Mouse (Mus musculus): ENCODE results near the gene Dcbld1. TPM values are rescaled to one million over a fixed set of nuclear protein-coding genes. Genes with fewer than 3 reads are reported as not detected.
"Not testable (repeated sequence)": the region's sequence is repeated elsewhere in the genome, so short reads cannot be mapped to it uniquely, and the experiment has no call there.

Dcbld1 gene
- polyA plus RNA-seq, 1 experiment from 2014 or later = 22.7 TPM

DNA sequence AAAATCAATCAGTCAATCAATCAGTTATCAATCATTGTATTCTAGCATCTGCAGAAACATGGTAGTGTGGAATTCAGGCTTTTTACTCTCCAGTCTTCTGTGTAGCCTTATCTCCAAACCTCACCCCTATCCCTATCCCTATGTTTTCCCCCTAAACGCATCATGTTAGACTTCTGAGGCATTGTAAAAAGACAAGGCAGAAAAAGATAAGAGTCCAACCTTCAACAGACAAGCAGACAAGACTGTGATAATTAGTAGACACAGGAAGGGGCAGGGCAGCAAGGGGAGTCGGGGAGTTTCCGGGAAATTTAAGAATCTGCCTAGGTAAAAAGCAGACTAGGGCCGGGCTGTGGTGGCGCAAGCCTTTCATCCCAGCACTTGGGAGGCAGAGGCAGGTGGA, 38.0 kb downstream of the Dcbld1 start:
- H3K4me1 ChIP-seq = peaks cover 38% of the 10 kb centered on the region
- no peaks in the 10 kb centered on the region for H3K9me3 ChIP-seq (replicated peaks)
- no peak overlapping the region for H3K9ac ChIP-seq
- 95% methylated on average over 5 of the region's 5 CpGs for WGBS
- H3K27me3 ChIP-seq = no peaks in the 10 kb centered on the region
- no peak overlapping the region for H3K27ac ChIP-seq
- peaks cover 4% of the 10 kb centered on the region; the same call in 1 of the 2 replicates for H3K36me3 ChIP-seq (ENCODE audit: poor library complexity, severe bottlenecking)
- no peak overlapping the region for H3K4me2 ChIP-seq
- no peak for ATAC-seq
- no peak overlapping the region for H3K4me3 ChIP-seq

DNA sequence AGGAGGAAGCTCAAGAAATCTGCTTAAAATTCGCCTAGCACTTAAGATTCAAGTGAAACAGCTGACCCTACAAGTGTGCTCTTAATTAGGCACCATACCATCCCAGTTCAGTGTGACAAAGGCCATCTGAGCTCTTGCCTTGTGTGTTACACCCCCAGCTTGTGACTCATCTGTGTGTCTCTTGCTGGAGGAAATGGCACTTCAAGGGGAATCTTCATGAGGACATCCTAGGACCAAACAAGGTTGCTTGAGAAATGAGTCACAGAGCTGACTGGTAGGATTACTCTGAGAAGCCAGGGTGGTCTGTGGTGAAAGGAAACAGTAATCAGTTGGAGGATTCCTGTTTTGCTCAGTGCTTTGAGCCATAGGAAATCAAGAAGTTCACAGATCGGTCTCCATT, 39.6 kb downstream of the Dcbld1 start:
- no peak for ATAC-seq
- Histone ChIP-seq H3K9me3 (replicated peaks) (no peaks in the 10 kb centered on the region), H3K36me3 (ENCODE audit: poor library complexity, severe bottlenecking) (no peaks in the 10 kb centered on the region), H3K4me3 (no peak overlapping the region), H3K4me2 (no peak overlapping the region), H3K9ac (no peak overlapping the region), H3K4me1 (peaks cover 40% of the 10 kb centered on the region), H3K27ac (no peak overlapping the region), H3K27me3 (no peaks in the 10 kb centered on the region)
- WGBS = 64% methylated on average over 2 of the region's 2 CpGs

DNA sequence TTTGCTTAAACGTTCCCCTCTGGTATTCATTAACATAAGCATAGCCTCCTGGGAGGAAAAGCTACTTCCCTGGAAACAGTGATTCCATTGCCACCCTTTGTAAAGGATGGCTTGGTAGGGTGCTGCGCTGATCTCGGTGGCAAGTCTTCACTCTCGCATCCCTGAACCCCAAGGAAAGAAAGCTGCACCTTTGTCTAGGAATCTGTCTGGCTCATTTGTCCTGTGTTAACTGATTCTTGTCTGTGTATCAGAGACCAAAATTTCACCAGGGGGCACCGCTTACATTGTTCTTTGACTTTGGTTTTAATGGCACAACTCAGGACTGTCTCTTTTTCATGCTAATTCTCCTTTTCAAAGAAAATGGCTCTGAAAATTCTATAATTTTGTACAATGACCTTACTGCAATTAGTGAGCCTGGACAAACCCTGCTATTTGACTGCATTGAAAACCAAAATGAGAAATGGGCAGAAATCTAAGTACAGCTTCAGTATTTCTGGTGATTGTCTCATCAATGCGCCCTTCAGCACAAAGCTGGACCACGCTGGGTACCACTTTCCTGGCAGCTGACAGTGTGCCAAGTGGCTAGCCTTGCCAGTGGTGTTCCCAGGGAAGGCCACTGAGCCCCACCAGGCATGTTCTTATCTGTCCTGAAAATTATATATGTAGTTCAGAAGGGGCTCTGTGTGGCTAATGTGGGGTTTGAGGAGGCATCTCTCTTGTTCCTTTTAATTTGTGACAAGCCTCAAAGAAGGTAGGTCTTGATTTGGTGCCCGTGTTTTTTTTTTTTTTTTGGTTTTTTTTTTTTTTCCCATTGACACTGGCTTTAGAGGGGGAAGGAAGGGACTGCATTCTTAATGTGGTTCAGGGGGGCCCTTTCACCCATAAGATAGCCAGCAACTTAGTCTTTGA, 40.8 kb downstream of the Dcbld1 start:
- Histone ChIP-seq H3K27me3 (no peaks in the 10 kb centered on the region), H3K4me1 (peaks cover 40% of the 10 kb centered on the region), H3K27ac (peak overlapping the region; percentile 66), H3K36me3 (ENCODE audit: poor library complexity, severe bottlenecking) (no peaks in the 10 kb centered on the region), H3K9ac (peak overlapping the region; percentile 34; the same call in 1 of the 2 replicates), H3K4me3 (no peak overlapping the region), H3K4me2 (peak overlapping the region; percentile 32), H3K9me3 (replicated peaks) (no peaks in the 10 kb centered on the region)
- peak; percentile 82 for ATAC-seq
- 2% methylated on average over 8 of the region's 8 CpGs for WGBS

DNA sequence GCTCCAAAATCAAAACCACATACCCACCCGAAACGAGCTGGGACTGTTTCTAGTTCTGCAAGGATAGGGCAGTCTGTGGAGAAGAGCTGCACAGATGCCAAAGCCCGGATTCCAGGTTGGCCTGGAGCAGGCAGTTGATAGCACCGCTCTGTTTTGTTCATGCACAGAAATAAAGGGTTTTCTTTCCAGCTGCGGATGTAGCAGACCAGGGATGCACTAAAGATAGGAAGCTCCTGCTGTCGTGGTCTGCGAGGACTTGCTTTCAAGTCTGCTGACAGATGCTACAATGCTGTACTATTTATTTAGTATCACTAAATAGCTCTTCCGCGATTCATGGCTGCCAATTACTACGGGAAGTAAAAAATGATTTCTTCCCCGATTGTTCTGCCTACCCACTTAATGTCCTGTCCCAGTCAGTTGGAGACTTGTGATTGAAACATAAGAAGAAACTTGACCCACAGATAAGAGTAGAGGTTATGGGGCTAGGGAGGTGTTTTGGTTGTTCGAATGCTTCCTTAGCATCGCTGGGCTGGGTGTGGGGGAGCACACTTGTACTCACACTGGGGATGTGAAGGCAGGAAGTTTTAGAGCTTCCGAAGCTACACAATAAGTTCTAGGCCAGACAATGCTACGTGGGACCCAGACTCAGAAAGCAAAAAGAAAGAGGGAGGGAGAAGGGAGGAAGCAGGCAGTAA, 41.6 kb downstream of the Dcbld1 start:
- no peaks in the 10 kb centered on the region for H3K9me3 ChIP-seq (replicated peaks)
- H3K4me1 ChIP-seq = peaks cover 40% of the 10 kb centered on the region
- H3K4me3 ChIP-seq = no peak overlapping the region
- WGBS = 28% methylated on average over 15 of the region's 15 CpGs
- no peaks in the 10 kb centered on the region for H3K36me3 ChIP-seq (ENCODE audit: poor library complexity, severe bottlenecking)
- H3K27ac ChIP-seq = peak overlapping the region; percentile 66
- ATAC-seq = peak; percentile 22; the same call in 1 of the 2 replicates
- H3K4me2 ChIP-seq = peak overlapping the region; percentile 32
- H3K9ac ChIP-seq = peak overlapping the region; percentile 34; the same call in 1 of the 2 replicates
- no peaks in the 10 kb centered on the region for H3K27me3 ChIP-seq

DNA sequence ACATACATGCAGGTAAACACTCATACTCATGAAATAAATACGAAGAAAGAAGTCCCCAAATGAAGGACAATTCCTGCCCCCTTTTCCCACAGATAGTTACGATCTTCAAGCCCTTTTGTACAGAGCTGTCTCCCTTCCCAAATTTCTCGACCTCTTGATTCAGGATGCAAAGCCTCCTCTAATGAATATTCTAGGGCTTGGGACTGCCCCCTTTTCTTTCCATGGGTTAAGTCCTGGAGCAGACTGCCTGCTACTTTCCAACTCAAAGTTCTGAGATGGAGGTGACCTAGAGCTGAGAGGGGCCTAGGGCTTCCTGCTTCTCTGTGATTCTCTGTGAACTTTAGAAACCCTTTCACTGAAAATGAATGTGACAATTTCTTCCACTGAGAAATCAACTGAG, 43.2 kb downstream of the Dcbld1 start:
- H3K9ac ChIP-seq = no peak overlapping the region
- WGBS = 87% methylated on average over 3 of the region's 3 CpGs
- no peak overlapping the region for H3K4me3 ChIP-seq
- no peaks in the 10 kb centered on the region for H3K9me3 ChIP-seq (replicated peaks)
- no peaks in the 10 kb centered on the region for H3K36me3 ChIP-seq (ENCODE audit: poor library complexity, severe bottlenecking)
- no peaks in the 10 kb centered on the region for H3K27me3 ChIP-seq
- H3K27ac ChIP-seq = no peak overlapping the region
- no peak overlapping the region for H3K4me2 ChIP-seq
- H3K4me1 ChIP-seq = peaks cover 40% of the 10 kb centered on the region
- no peak for ATAC-seq

DNA sequence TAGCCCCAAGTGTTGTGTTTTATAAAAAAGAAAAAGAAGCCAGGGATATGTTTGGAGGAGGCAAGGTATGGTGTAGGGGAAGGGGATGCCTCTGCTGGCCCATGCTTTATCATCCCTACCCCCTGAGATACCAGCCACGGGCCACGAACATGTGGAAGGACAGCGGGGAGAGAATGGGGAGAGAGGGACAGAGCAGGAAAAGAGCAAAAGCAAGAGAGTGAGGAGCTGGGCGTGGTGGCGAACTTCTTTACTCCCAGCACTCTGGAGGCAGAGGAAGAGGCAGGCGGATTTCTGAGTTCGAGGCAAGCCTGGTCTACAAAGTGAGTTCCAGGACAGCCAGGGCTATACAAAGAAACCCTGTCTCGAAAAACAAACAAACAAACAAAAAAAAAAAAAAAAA, 44.1 kb downstream of the Dcbld1 start:
- 97% methylated on average over 8 of the region's 8 CpGs for WGBS
- H3K27me3 ChIP-seq; H3K4me2 ChIP-seq; H3K36me3 ChIP-seq (ENCODE audit: poor library complexity, severe bottlenecking); H3K27ac ChIP-seq; H3K9ac ChIP-seq; H3K4me3 ChIP-seq; H3K9me3 ChIP-seq (replicated peaks); ATAC-seq: not testable (repeated sequence)
- peaks cover 36% of the 10 kb centered on the region for H3K4me1 ChIP-seq

DNA sequence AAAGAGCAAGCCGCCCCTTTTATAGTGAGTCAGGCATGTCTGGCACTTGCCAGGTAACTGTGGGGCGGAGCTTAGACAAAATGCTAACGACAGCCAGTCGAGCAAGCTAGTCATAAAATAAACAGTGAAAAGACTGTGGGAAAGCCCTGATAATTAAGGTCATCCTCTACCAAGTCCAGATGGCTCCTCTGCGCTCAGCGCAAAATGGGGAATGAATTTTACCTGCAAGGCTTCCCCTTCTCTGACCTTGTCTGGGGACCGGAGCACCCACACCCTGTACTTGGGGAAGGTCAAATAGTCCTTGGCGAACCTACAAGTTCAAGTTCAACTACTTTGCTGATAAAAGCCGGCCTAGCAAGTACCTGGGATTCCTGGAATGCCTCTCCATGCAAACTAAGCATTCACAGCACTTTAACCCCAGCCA, 44.6 kb downstream of the Dcbld1 start:
- WGBS = 84% methylated on average over 9 of the region's 9 CpGs
- no peaks in the 10 kb centered on the region for H3K27me3 ChIP-seq
- no peak overlapping the region for H3K9ac ChIP-seq

DNA sequence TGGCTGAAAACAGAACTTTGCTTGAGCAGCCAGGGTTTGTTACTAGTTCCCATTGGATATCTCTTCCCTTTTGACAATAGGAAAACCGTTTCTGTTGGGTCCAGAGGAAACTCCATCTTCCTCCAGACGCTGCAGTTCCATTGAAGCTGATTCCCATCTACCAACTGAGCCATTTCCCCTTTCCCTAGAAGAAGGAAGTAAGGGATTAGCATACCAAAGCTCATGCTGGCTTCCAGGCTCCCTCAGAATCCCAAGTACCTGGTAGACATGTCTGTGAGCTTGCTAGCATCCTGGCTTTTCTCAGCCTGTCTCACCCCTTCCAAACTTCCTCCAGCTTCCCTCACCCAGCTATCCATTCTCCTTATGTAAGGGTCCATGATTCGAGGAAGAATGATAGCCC, 45.4 kb downstream of the Dcbld1 start:
- no peaks in the 10 kb centered on the region for H3K27me3 ChIP-seq
- H3K4me2 ChIP-seq = no peak overlapping the region
- ATAC-seq = no peak
- no peaks in the 10 kb centered on the region for H3K9me3 ChIP-seq (replicated peaks)
- H3K4me3 ChIP-seq = no peak overlapping the region
- H3K4me1 ChIP-seq = peaks cover 27% of the 10 kb centered on the region
- no peak overlapping the region for H3K9ac ChIP-seq
- no peak overlapping the region for H3K27ac ChIP-seq
- whole genome bisulfite sequencing = 72% methylated on average over 3 of the region's 3 CpGs
- H3K36me3 ChIP-seq (ENCODE audit: poor library complexity, severe bottlenecking) = no peaks in the 10 kb centered on the region

More for the DNA sequence above, 44.6 kb downstream of the Dcbld1 start:
- ATAC-seq = no peak
- peaks cover 31% of the 10 kb centered on the region for H3K4me1 ChIP-seq
- no peaks in the 10 kb centered on the region for H3K9me3 ChIP-seq (replicated peaks)
- no peaks in the 10 kb centered on the region for H3K36me3 ChIP-seq (ENCODE audit: poor library complexity, severe bottlenecking)
- no peak overlapping the region for H3K27ac ChIP-seq
- no peak overlapping the region for H3K4me2 ChIP-seq
- H3K4me3 ChIP-seq = no peak overlapping the region

DNA sequence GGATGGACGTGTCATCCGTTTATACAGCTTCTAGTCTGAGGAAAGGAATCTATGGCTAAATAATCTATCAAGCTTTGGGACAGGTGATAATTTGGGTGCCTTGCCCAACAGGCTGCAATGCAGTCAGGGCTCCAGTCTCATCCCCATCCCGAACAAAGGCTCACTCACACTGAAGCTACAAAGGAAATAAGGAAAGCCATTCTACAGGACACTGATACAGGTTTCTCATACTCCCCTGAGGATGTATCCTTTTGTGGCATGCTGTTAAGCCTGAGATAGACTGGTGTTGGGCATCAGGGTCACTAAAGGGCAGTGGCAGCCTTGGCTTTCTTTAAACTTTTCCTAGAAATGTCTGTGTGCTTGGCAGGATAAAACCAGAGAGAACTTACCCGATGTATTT, 46.5 kb downstream of the Dcbld1 start:
- Histone ChIP-seq H3K27me3 (no peaks in the 10 kb centered on the region), H3K9me3 (replicated peaks) (no peaks in the 10 kb centered on the region), H3K4me1 (peaks cover 17% of the 10 kb centered on the region), H3K9ac (no peak overlapping the region), H3K36me3 (ENCODE audit: poor library complexity, severe bottlenecking) (no peaks in the 10 kb centered on the region), H3K4me2 (no peak overlapping the region), H3K27ac (no peak overlapping the region), H3K4me3 (no peak overlapping the region)
- no peak for ATAC-seq
- WGBS = 84% methylated on average over 4 of the region's 4 CpGs

DNA sequence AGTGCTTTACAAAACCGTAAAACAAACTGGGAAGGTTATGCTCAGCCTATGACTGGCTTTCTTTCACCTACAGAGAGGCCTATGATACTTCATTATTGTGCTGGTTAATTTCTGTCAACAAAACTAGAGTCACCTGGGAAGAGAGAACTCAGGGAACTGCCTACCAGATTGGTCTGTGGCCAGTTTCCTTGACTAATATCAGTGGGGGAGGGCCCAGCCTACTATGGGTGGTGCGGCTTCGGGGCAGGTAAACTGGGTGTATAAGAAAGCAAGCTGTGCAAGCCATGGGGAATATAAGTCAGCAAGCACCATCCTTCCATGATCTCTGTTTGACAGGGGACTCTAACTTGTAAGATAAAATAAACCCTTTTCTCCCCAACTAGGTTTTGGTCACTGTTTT, 47.2 kb downstream of the Dcbld1 start:
- no peaks in the 10 kb centered on the region for H3K27me3 ChIP-seq
- no peak overlapping the region for H3K9ac ChIP-seq
- peaks cover 10% of the 10 kb centered on the region; the same call in 1 of the 2 replicates for H3K4me1 ChIP-seq
- H3K9me3 ChIP-seq (replicated peaks) = no peaks in the 10 kb centered on the region
- WGBS = 93% methylated on average over 3 of the region's 3 CpGs
- ATAC-seq = no peak
- no peak overlapping the region for H3K4me2 ChIP-seq
- no peaks in the 10 kb centered on the region for H3K36me3 ChIP-seq (ENCODE audit: poor library complexity, severe bottlenecking)
- no peak overlapping the region for H3K4me3 ChIP-seq
- H3K27ac ChIP-seq = no peak overlapping the region

DNA sequence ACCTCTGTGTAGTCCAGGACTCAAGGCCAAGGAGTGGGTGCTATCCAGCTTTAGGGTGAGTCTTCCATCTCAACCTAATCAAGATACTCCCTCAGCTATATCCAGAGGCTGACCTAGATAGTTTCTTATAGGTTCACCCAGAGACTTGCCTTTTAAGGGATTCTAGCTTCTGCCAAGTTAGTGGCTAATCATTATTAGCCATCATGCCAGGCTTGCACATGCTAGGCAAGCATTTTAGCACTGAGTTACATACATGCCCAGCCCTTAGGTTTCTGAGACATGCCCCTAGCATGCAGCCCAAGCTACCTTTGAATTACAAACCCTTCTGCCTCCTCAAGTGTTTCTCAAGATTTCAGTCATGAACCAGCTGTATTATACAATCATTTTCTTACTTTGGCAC, 47.9 kb downstream of the Dcbld1 start:
- Histone ChIP-seq H3K27ac (no peak overlapping the region), H3K4me3 (no peak overlapping the region), H3K36me3 (ENCODE audit: poor library complexity, severe bottlenecking) (no peaks in the 10 kb centered on the region), H3K9me3 (replicated peaks) (no peaks in the 10 kb centered on the region), H3K4me1 (0 out of 2 replicates have a peak, but pooled peaks cover 2% of the 10 kb centered on the region), H3K4me2 (no peak overlapping the region), H3K27me3 (no peaks in the 10 kb centered on the region), H3K9ac (no peak overlapping the region)
- no peak for ATAC-seq

DNA sequence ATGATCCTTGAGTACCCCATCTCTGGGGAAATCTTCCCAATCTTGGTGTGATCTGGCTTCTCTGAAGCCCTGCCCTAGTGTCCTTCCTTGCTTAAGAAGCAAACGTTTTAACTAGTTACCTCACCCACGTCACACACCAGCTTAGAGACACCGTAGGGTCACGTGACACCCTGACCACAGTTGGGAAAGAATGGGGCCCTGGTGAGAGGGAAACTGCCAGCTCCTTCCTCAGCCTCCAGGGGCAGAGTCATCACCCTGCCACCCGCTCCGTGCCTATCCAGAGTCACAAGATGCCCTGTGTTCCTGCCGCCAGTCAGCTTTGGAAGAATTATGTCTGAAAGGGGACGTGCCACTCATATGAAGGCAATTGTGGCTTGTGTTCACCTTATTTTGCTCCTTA, 51.2 kb downstream of the Dcbld1 start:
- H3K4me2 ChIP-seq = no peak overlapping the region
- no peak overlapping the region for H3K9ac ChIP-seq
- WGBS = 73% methylated on average over 8 of the region's 8 CpGs
- no peak for ATAC-seq
- no peaks in the 10 kb centered on the region for H3K36me3 ChIP-seq (ENCODE audit: poor library complexity, severe bottlenecking)
- no peak overlapping the region for H3K4me3 ChIP-seq
- no peaks in the 10 kb centered on the region for H3K27me3 ChIP-seq
- peaks cover 10% of the 10 kb centered on the region for H3K4me1 ChIP-seq
- H3K27ac ChIP-seq = no peak overlapping the region
- H3K9me3 ChIP-seq (replicated peaks) = no peaks in the 10 kb centered on the region
